Mouse (Mus musculus): ENCODE measurements at regions not wholly inside any gene's neighbourhood (a gene's known extent, or its start where the extent isn't known, plus 50 kb on each side); places are given as distances from the start of the nearest gene placed in this dataset.
"Not testable (repeated sequence)": the region's sequence is repeated elsewhere in the genome, so short reads cannot be mapped to it uniquely, and the experiment has no call there.

GRCm38 (mm10) chr12:10445738-10446137, 55.2 kb downstream of the Rdh14 start:
- DNase-seq = no peak

GRCm38 (mm10) chr12:10457960-10458655, 67.5 kb downstream of the Rdh14 start:
- DNase-seq = no peak

GRCm38 (mm10) chr12:10461796-10462195, 71.2 kb downstream of the Rdh14 start:
- DNase-seq = no peak

GRCm38 (mm10) chr12:10462956-10463355, 72.4 kb downstream of the Rdh14 start:
- no peak for DNase-seq

- no peak for DNase-seq
Measured at GRCm38 (mm10) chr12:10473986-10474385, 83.4 kb downstream of the Rdh14 start.

- no peak for DNase-seq
Measured at GRCm38 (mm10) chr12:10480781-10481180, 90.2 kb downstream of the Rdh14 start.

GRCm38 (mm10) chr12:10482294-10483010, 91.9 kb downstream of the Rdh14 start:
- DNase-seq = no peak

GRCm38 (mm10) chr12:10506721-10507120, 116.1 kb downstream of the Rdh14 start:
- DNase-seq = no peak

GRCm38 (mm10) chr12:10513526-10513925, 123.0 kb downstream of the Rdh14 start:
- DNase-seq = no peak

- DNase-seq = peak in 1 of 2 experiments; percentile 4
Measured at GRCm38 (mm10) chr12:10514278-10514677, 123.7 kb downstream of the Rdh14 start.

GRCm38 (mm10) chr12:10524509-10525286, 134.1 kb downstream of the Rdh14 start:
- no peak for DNase-seq

- no peak for DNase-seq
Measured at GRCm38 (mm10) chr12:10525934-10526333, 135.4 kb downstream of the Rdh14 start.

GRCm38 (mm10) chr12:10529077-10529476, 138.5 kb downstream of the Rdh14 start:
- no peak for DNase-seq

GRCm38 (mm10) chr12:10530996-10531395, 140.4 kb downstream of the Rdh14 start:
- DNase-seq = no peak

- DNase-seq = no peak
Measured at GRCm38 (mm10) chr12:10533971-10534370, 143.4 kb downstream of the Rdh14 start.

- no peak for DNase-seq
Measured at GRCm38 (mm10) chr12:10536239-10536638, 145.7 kb downstream of the Rdh14 start.

- DNase-seq = peak; percentile 47 to 77
Measured at GRCm38 (mm10) chr12:10537069-10537468, 146.5 kb downstream of the Rdh14 start.

GRCm38 (mm10) chr12:10549481-10550201, 159.1 kb downstream of the Rdh14 start:
- DNase-seq = no peak

- DNase-seq = not testable (repeated sequence)
Measured at GRCm38 (mm10) chr12:10554701-10555100, 164.1 kb downstream of the Rdh14 start.

GRCm38 (mm10) chr12:10562966-10563365, 172.4 kb downstream of the Rdh14 start:
- DNase-seq = no peak

- DNase-seq = no peak
Measured at GRCm38 (mm10) chr12:10567881-10568280, 177.3 kb downstream of the Rdh14 start.

GRCm38 (mm10) chr12:10571643-10572377, 181.2 kb downstream of the Rdh14 start:
- no peak for DNase-seq

All from kidney, postnatal 25 days (tissue).